Mouse (Mus musculus) ES-Bruce4 (cell line): ENCODE measurements around the gene Srarp. TPM values are rescaled to one million over a fixed set of nuclear protein-coding genes. Genes with fewer than 3 reads are reported as not detected.

Experiments used
- H3K27ac ChIP-seq: 2 replicates; pipeline ENCODE4 v1.5.1; 2012; ENCODE audit warnings: low read length, inconsistent platforms; ENCODE audit not compliant: insufficient read depth
- H3K27me3 ChIP-seq: 2 replicates; pipeline ENCODE4 v1.6.1; 2012; ENCODE audit warnings: mild to moderate bottlenecking, low read length, inconsistent platforms; ENCODE audit not compliant: control insufficient read depth, poor library complexity, insufficient read depth, severe bottlenecking
- H3K36me3 ChIP-seq: 2 replicates; pipeline ENCODE4 v1.6.1; 2012; ENCODE audit warnings: inconsistent platforms, mild to moderate bottlenecking, low read length, moderate library complexity; ENCODE audit not compliant: control insufficient read depth, poor library complexity, insufficient read depth, severe bottlenecking
- H3K4me1 ChIP-seq: one replicate; pipeline ENCODE4 v1.8.1; 2011; ENCODE audit warnings: low read length; ENCODE audit not compliant: control insufficient read depth, insufficient read depth
- H3K4me3 ChIP-seq: 2 replicates; pipeline ENCODE4 v1.5.1; 2011; ENCODE audit warnings: low read depth, mild to moderate bottlenecking, low read length
- H3K9ac ChIP-seq: 2 replicates; pipeline ENCODE4 v1.6.1; 2012; ENCODE audit warnings: low read depth, mild to moderate bottlenecking, inconsistent platforms; ENCODE audit not compliant: poor library complexity, severe bottlenecking
- H3K9me3 ChIP-seq: replicated peaks from 2 replicates; pipeline ENCODE4 v1.6.1; 2012; ENCODE audit warnings: mild to moderate bottlenecking, low read length, inconsistent platforms; ENCODE audit not compliant: control insufficient read depth, poor library complexity, insufficient read depth, severe bottlenecking
- CTCF ChIP-seq: IDR thresholded peaks from one replicate; pipeline ENCODE4 v1.8.1; 2011; ENCODE audit warnings: low read depth, low read length
- EP300 ChIP-seq: IDR thresholded peaks from 2 replicates; pipeline ENCODE4 v1.6.1; 2011; ENCODE audit warnings: low read depth, low read length; ENCODE audit not compliant: insufficient read depth
- POLR2A ChIP-seq: IDR thresholded peaks from one replicate; pipeline ENCODE4 v1.8.1; 2011; ENCODE audit warnings: low read length; ENCODE audit not compliant: insufficient read depth
- polyA plus RNA-seq: library from polyadenylated mRNA; stranded (reverse); fragments of >200 nt; gene quantifications from 2 replicates; pipeline ENCODE4 v1.2.4, GENCODE M21; 2011; ENCODE audit warnings: low read depth; ENCODE audit not compliant: missing spikeins, insufficient read depth, insufficient read length

Srarp gene
- polyA plus RNA-seq, 1 experiment: not detected

DNA sequence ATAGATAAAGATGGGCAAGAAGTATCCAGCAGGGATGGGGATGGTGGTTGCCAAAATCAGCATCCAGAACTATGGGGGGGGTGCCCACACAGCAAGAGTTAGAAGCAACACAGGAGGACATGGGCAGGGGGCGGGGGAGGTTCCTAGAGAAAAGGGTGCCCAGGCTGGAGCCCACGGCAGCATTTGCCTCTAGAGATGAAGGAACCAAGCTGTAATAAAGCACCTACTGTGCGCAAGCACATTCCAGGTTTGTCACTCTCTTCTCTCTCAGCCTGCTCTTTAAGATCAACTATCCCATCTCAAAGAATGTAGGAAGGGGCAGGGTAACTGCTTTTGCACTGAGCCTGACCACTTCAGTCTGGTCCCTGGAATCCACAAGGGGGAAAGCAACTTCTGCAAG, 27.3 kb downstream of the Srarp start:
- H3K4me3 ChIP-seq: no peak overlapping the region
- no peaks in the 10 kb centered on the region for H3K27me3 ChIP-seq
- no peak overlapping the region for H3K27ac ChIP-seq
- TF ChIP-seq EP300: no peak
- no peak for TF ChIP-seq CTCF
- no peak for TF ChIP-seq POLR2A
- no peaks in the 10 kb centered on the region for H3K36me3 ChIP-seq
- no peaks in the 10 kb centered on the region for H3K4me1 ChIP-seq
- no peaks in the 10 kb centered on the region for H3K9me3 ChIP-seq
- no peak overlapping the region for H3K9ac ChIP-seq

DNA sequence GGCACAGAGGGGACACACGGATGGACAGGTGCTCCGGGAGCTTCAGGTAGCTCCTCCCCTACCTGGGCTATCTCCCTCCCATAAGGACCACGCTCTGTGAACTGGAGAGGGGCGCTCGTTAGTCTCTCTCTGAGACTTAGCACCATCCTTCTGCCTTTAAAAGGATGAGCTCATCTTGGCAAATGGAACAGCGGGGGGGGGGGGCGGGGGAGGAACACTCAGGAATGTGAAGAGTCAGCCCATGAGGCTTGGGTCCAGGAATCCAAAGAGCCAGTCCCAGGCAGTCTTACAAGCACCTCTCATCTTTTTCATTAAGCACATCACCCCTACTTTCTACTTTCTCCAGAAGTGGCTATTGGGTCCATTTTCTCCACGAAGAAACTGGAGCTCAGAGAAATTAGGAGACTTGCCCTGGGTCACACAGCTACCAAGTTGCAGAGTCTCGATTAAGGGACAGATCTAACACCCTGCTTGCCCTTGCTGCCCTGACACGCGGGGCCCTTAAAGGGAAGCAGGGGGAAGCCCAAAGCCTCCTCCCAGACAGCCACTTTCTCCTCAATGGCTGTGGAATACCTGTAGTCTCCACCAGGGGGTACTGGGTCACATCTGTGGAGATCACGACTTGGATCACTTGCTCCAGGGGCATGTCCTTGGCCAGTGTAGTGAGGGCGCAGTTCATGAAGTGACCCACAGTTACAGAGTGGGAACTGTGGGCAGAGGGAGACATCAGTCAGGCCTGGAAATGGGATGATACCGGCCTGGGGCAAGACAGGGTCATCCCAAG, 29.2 kb downstream of the Srarp start:
- H3K36me3 ChIP-seq: no peaks in the 10 kb centered on the region
- no peak for TF ChIP-seq EP300
- peak; percentile 46 for TF ChIP-seq CTCF
- no peaks in the 10 kb centered on the region for H3K4me1 ChIP-seq
- H3K9me3 ChIP-seq: no peaks in the 10 kb centered on the region
- no peaks in the 10 kb centered on the region for H3K27me3 ChIP-seq
- H3K27ac ChIP-seq: no peak overlapping the region
- H3K9ac ChIP-seq: no peak overlapping the region
- no peak overlapping the region for H3K4me3 ChIP-seq

DNA sequence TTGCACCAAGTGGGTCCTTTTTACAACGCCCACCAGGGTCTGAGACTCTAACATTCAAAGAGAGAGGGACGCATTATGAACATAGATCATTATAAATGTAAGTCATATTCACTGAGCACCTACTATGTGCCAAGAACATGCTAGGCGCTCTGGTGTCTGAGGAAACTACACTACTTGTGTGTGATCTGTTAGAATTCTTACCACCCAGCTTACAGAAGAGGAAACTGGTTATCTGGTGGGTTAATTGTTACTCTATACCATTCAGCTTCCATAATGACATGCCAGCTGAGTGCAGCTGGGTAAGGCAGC, 30.6 kb downstream of the Srarp start:
- H3K4me1 ChIP-seq: no peaks in the 10 kb centered on the region
- H3K9ac ChIP-seq: no peak overlapping the region
- TF ChIP-seq EP300 (no peak), CTCF (no peak), POLR2A (no peak)
- H3K36me3 ChIP-seq: no peaks in the 10 kb centered on the region
- no peak overlapping the region for H3K4me3 ChIP-seq
- H3K9me3 ChIP-seq: no peaks in the 10 kb centered on the region
- no peak overlapping the region for H3K27ac ChIP-seq
- H3K27me3 ChIP-seq: no peaks in the 10 kb centered on the region

DNA sequence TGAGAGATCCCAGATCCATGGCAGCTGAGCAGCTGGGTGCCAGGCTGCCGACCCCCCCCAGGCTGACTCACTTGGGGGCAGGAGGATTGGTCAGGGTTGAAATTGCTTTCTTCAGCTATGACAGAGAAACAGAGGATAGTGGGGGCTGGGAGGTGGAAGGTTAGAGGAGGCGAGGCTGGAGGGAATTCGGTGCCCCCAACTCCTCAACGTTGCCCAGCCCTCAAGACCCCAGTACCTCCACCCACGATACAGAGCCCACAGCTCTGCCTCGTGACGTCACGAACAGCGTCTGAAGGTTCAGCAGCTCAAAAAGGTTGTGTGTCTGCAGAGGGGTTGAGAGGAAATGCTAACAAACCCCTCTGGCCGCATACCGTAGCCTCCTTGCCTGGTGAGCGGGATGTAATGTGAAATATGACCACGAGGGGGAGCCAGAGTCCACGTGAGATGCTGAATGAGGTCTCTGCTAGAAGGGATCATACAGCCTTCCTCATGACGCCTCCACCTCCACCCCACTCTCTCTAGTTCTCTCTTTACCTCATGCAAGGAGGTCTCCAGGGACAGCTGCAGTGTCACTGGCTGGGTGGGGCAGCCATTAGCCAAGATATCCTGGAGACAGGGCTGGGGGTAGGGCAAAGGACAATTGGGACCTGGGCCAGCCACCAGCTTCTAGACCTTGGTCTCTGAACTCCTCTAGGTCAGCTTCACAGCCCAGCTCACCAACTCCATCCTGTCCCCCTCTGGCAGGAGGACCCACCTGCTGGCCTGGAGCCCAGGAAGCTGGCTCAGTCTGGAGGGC, 31.2 kb downstream of the Srarp start:
- H3K9me3 ChIP-seq: no peaks in the 10 kb centered on the region
- H3K4me3 ChIP-seq: no peak overlapping the region
- H3K36me3 ChIP-seq: no peaks in the 10 kb centered on the region
- no peaks in the 10 kb centered on the region for H3K4me1 ChIP-seq
- peak; percentile 98 for TF ChIP-seq CTCF
- TF ChIP-seq POLR2A: no peak
- no peak overlapping the region for H3K27ac ChIP-seq
- no peak overlapping the region for H3K9ac ChIP-seq
- H3K27me3 ChIP-seq: no peaks in the 10 kb centered on the region

DNA sequence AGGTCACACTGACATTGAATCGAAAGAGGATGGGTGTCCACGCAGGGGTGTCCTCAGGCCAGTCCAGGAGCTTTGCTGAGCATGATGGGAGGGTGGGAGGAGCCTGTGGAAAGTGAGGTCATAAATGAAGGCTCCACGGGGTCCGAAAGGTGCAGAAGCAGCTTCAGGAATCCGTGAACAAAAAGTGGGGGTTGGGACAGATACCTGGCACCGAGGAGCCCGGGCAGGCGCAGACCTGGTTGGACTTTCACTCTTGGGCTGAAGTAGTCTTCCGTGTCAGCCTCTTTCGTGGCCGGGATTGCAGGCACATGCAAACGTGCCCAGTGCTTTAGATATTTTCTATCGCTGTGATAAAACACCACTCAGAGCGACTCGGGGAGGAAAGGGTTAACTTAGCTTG, 35.7 kb downstream of the Srarp start:
- H3K27ac ChIP-seq: no peak overlapping the region
- no peak overlapping the region for H3K4me3 ChIP-seq
- no peaks in the 10 kb centered on the region for H3K36me3 ChIP-seq
- no peaks in the 10 kb centered on the region for H3K27me3 ChIP-seq
- H3K4me1 ChIP-seq: peaks cover 2% of the 10 kb centered on the region
- no peak overlapping the region for H3K9ac ChIP-seq
- H3K9me3 ChIP-seq: no peaks in the 10 kb centered on the region
- no peak for TF ChIP-seq POLR2A
- no peak for TF ChIP-seq CTCF
- no peak for TF ChIP-seq EP300

DNA sequence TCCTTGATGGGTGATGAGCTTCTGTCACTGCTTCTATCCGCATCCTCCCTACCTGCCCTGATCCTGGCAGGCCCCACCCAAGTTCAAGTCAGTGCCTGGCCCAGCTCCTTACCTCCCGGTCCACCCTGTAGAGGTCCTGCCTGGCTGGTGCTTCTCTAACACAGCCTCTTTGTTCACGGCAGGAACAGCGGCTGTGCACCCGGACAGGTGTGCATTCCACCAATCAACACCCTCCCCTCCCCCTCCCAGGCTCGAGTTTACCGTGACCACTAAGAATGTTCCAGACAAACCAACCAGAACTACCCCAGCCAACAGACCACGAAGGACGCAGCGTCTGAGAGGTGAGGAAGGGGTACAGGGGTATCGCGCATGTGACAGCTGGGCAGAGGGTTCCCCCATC, 37.4 kb downstream of the Srarp start, which contains the start of gene Clcnka:
Clcnka (minus strand) TSS at position 180 of the 400 bp plus-strand sequence.
- Histone ChIP-seq H3K27me3 (no peaks in the 10 kb centered on the region), H3K36me3 (no peaks in the 10 kb centered on the region), H3K4me1 (peaks cover 3% of the 10 kb centered on the region), H3K9me3 (no peaks in the 10 kb centered on the region), H3K9ac (no peak within 1 kb of the TSS), H3K27ac (no peak within 1 kb of the TSS), H3K4me3 (no peak within 1 kb of the TSS)
- TF ChIP-seq EP300: no peak
- TF ChIP-seq POLR2A: no peak
- TF ChIP-seq CTCF: no peak
